Mouse (Mus musculus): ENCODE measurements around the gene Tdo2. TPM values are rescaled to one million over a fixed set of nuclear protein-coding genes. Genes with fewer than 3 reads are reported as not detected.

Tdo2 gene
- polyA plus RNA-seq, 1 experiment from 2014 or later: 0.30 TPM

GRCm38 (mm10) chr3:81926764-81927325 is 49.2 kb downstream of the Tdo2 start:
- Histone ChIP-seq H3K36me3 (ENCODE audit: control insufficient read depth, insufficient read depth, low read length) (no peaks in the 10 kb centered on the region), H3K27me3 (ENCODE audit: control insufficient read depth, insufficient read depth, low read length) (no peaks in the 10 kb centered on the region), H3K9ac (ENCODE audit: low read length) (no peak overlapping the region), H3K9me3 (ENCODE audit: control insufficient read depth, low read length) (no peaks in the 10 kb centered on the region), H3K4me1 (ENCODE audit: control insufficient read depth in 2 of 2, insufficient read depth in 2 of 2, low read length in 2 of 2) (no peaks in the 10 kb centered on the region; a peak in 1 of 4 replicates), H3K4me2 (ENCODE audit: low read length) (no peak overlapping the region), H3K27ac (replicated peaks in 1 of 2; ENCODE audit: control insufficient read depth in 1 of 2, insufficient read depth in 1 of 2, low read depth in 2 of 2, low read length in 2 of 2) (no peak overlapping the region), H3K4me3 (ENCODE audit: control insufficient read depth in 1 of 2, insufficient read depth in 1 of 2, low read depth in 1 of 2, low read length in 2 of 2) (no peak overlapping the region)
- no peak for ATAC-seq (ENCODE audit: insufficient number of reproducible peaks, insufficient read depth, low FRiP score, low read depth)
- 56% methylated on average over 9 of the region's 9 CpGs for WGBS

- Histone ChIP-seq H3K4me2 (ENCODE audit: low read length) (no peak overlapping the region), H3K27ac (replicated peaks in 1 of 2; ENCODE audit: control insufficient read depth in 1 of 2, insufficient read depth in 1 of 2, low read depth in 2 of 2, low read length in 2 of 2) (no peak overlapping the region), H3K9ac (ENCODE audit: low read length) (no peak overlapping the region), H3K9me3 (ENCODE audit: control insufficient read depth, low read length) (no peaks in the 10 kb centered on the region), H3K4me3 (ENCODE audit: control insufficient read depth in 1 of 2, insufficient read depth in 1 of 2, low read depth in 1 of 2, low read length in 2 of 2) (no peak overlapping the region), H3K4me1 (ENCODE audit: control insufficient read depth in 2 of 2, insufficient read depth in 2 of 2, low read length in 2 of 2) (no peaks in the 10 kb centered on the region; a peak in 1 of 4 replicates), H3K36me3 (ENCODE audit: control insufficient read depth, insufficient read depth, low read length) (no peaks in the 10 kb centered on the region), H3K27me3 (ENCODE audit: control insufficient read depth, insufficient read depth, low read length) (no peaks in the 10 kb centered on the region)
- no peak for ATAC-seq (ENCODE audit: insufficient number of reproducible peaks, insufficient read depth, low FRiP score, low read depth)
- WGBS: 43% methylated on average over 5 of the region's 5 CpGs
Measured at GRCm38 (mm10) chr3:81925856-81926255, 50.1 kb downstream of the Tdo2 start.

GRCm38 (mm10) chr3:81924931-81925330 is 51.1 kb downstream of the Tdo2 start:
- no peaks in the 10 kb centered on the region for H3K27me3 ChIP-seq (ENCODE audit: control insufficient read depth, insufficient read depth, low read length)
- ATAC-seq (ENCODE audit: insufficient number of reproducible peaks, insufficient read depth, low FRiP score, low read depth): no peak
- no peak overlapping the region for H3K9ac ChIP-seq (ENCODE audit: low read length)
- no peak overlapping the region for H3K4me2 ChIP-seq (ENCODE audit: low read length)
- no peaks in the 10 kb centered on the region for H3K9me3 ChIP-seq (ENCODE audit: control insufficient read depth, low read length)
- H3K36me3 ChIP-seq (ENCODE audit: control insufficient read depth, insufficient read depth, low read length): no peaks in the 10 kb centered on the region
- H3K4me1 ChIP-seq (ENCODE audit: control insufficient read depth in 2 of 2, insufficient read depth in 2 of 2, low read length in 2 of 2): no peaks in the 10 kb centered on the region; a peak in 1 of 4 replicates
- no peak overlapping the region for H3K4me3 ChIP-seq (ENCODE audit: control insufficient read depth in 1 of 2, insufficient read depth in 1 of 2, low read depth in 1 of 2, low read length in 2 of 2)
- 4% methylated on average over 1 of the region's 1 CpGs for WGBS
- H3K27ac ChIP-seq (replicated peaks in 1 of 2; ENCODE audit: control insufficient read depth in 1 of 2, insufficient read depth in 1 of 2, low read depth in 2 of 2, low read length in 2 of 2): no peak overlapping the region

- ATAC-seq (ENCODE audit: insufficient number of reproducible peaks, insufficient read depth, low FRiP score, low read depth): no peak
- Histone ChIP-seq H3K27ac (replicated peaks in 1 of 2; ENCODE audit: control insufficient read depth in 1 of 2, insufficient read depth in 1 of 2, low read depth in 2 of 2, low read length in 2 of 2) (no peak overlapping the region), H3K27me3 (ENCODE audit: control insufficient read depth, insufficient read depth, low read length) (no peaks in the 10 kb centered on the region), H3K4me3 (ENCODE audit: control insufficient read depth in 1 of 2, insufficient read depth in 1 of 2, low read depth in 1 of 2, low read length in 2 of 2) (no peak overlapping the region), H3K36me3 (ENCODE audit: control insufficient read depth, insufficient read depth, low read length) (no peaks in the 10 kb centered on the region), H3K9ac (ENCODE audit: low read length) (no peak overlapping the region), H3K9me3 (ENCODE audit: control insufficient read depth, low read length) (no peaks in the 10 kb centered on the region), H3K4me2 (ENCODE audit: low read length) (no peak overlapping the region), H3K4me1 (ENCODE audit: control insufficient read depth in 2 of 2, insufficient read depth in 2 of 2, low read length in 2 of 2) (no peaks in the 10 kb centered on the region; a peak in 1 of 4 replicates)
- WGBS: 48% methylated on average over 4 of the region's 4 CpGs
Measured at GRCm38 (mm10) chr3:81922910-81923309, 53.1 kb downstream of the Tdo2 start.

- H3K9me3 ChIP-seq (ENCODE audit: control insufficient read depth, low read length): no peaks in the 10 kb centered on the region
- no peak for ATAC-seq (ENCODE audit: insufficient number of reproducible peaks, insufficient read depth, low FRiP score, low read depth)
- no peak overlapping the region for H3K4me2 ChIP-seq (ENCODE audit: low read length)
- no peaks in the 10 kb centered on the region for H3K27me3 ChIP-seq (ENCODE audit: control insufficient read depth, insufficient read depth, low read length)
- no peaks in the 10 kb centered on the region; a peak in 1 of 4 replicates for H3K4me1 ChIP-seq (ENCODE audit: control insufficient read depth in 2 of 2, insufficient read depth in 2 of 2, low read length in 2 of 2)
- no peak overlapping the region for H3K27ac ChIP-seq (replicated peaks in 1 of 2; ENCODE audit: control insufficient read depth in 1 of 2, insufficient read depth in 1 of 2, low read depth in 2 of 2, low read length in 2 of 2)
- no peak overlapping the region for H3K4me3 ChIP-seq (ENCODE audit: control insufficient read depth in 1 of 2, insufficient read depth in 1 of 2, low read depth in 1 of 2, low read length in 2 of 2)
- WGBS: 52% methylated on average over 3 of the region's 3 CpGs
- H3K36me3 ChIP-seq (ENCODE audit: control insufficient read depth, insufficient read depth, low read length): no peaks in the 10 kb centered on the region
- H3K9ac ChIP-seq (ENCODE audit: low read length): no peak overlapping the region
Measured at GRCm38 (mm10) chr3:81919681-81920080, 56.3 kb downstream of the Tdo2 start.

- Histone ChIP-seq H3K36me3 (ENCODE audit: control insufficient read depth, insufficient read depth, low read length) (no peaks in the 10 kb centered on the region), H3K4me1 (ENCODE audit: control insufficient read depth in 2 of 2, insufficient read depth in 2 of 2, low read length in 2 of 2) (no peaks in the 10 kb centered on the region; a peak in 1 of 4 replicates), H3K9ac (ENCODE audit: low read length) (no peak overlapping the region), H3K4me2 (ENCODE audit: low read length) (no peak overlapping the region), H3K27ac (replicated peaks in 1 of 2; ENCODE audit: control insufficient read depth in 1 of 2, insufficient read depth in 1 of 2, low read depth in 2 of 2, low read length in 2 of 2) (no peak overlapping the region), H3K27me3 (ENCODE audit: control insufficient read depth, insufficient read depth, low read length) (no peaks in the 10 kb centered on the region), H3K4me3 (ENCODE audit: control insufficient read depth in 1 of 2, insufficient read depth in 1 of 2, low read depth in 1 of 2, low read length in 2 of 2) (no peak overlapping the region), H3K9me3 (ENCODE audit: control insufficient read depth, low read length) (no peaks in the 10 kb centered on the region)
- ATAC-seq (ENCODE audit: insufficient number of reproducible peaks, insufficient read depth, low FRiP score, low read depth): no peak
- WGBS: 60% methylated on average over 8 of the region's 8 CpGs
Measured at GRCm38 (mm10) chr3:81918215-81918614, 57.8 kb downstream of the Tdo2 start.

GRCm38 (mm10) chr3:81917354-81917935 is 58.6 kb downstream of the Tdo2 start:
- H3K9me3 ChIP-seq (ENCODE audit: control insufficient read depth, low read length): no peaks in the 10 kb centered on the region
- 81% methylated on average over 3 of the region's 3 CpGs for WGBS
- H3K36me3 ChIP-seq (ENCODE audit: control insufficient read depth, insufficient read depth, low read length): no peaks in the 10 kb centered on the region
- no peaks in the 10 kb centered on the region for H3K4me1 ChIP-seq (ENCODE audit: control insufficient read depth in 2 of 2, insufficient read depth in 2 of 2, low read length in 2 of 2)
- H3K9ac ChIP-seq (ENCODE audit: low read length): no peak overlapping the region
- H3K4me3 ChIP-seq (ENCODE audit: control insufficient read depth in 1 of 2, insufficient read depth in 1 of 2, low read depth in 1 of 2, low read length in 2 of 2): no peak overlapping the region
- no peak overlapping the region for H3K4me2 ChIP-seq (ENCODE audit: low read length)
- H3K27me3 ChIP-seq (ENCODE audit: control insufficient read depth, insufficient read depth, low read length): no peaks in the 10 kb centered on the region
- no peak for ATAC-seq (ENCODE audit: insufficient number of reproducible peaks, insufficient read depth, low FRiP score, low read depth)
- no peak overlapping the region for H3K27ac ChIP-seq (replicated peaks in 1 of 2; ENCODE audit: control insufficient read depth in 1 of 2, insufficient read depth in 1 of 2, low read depth in 2 of 2, low read length in 2 of 2)
